Mouse (Mus musculus): Measurements from ENCODE around the gene E2f1. TPM values are rescaled to one million over a fixed set of nuclear protein-coding genes. Genes with fewer than 3 reads are reported as not detected.

Gene E2f1
- total RNA-seq, 2 experiments from 2014 or later: 16.6 TPM

Other genes starting within 250 kb of the E2f1 start
- 10 to 100 TPM; 11.6 to 12.1 TPM for gene Cdk5rap1, start 196.9 kb downstream of the E2f1 start, total RNA-seq (2021)
- 100 to 1,000 TPM in 1 of 2 experiments, 10 to 100 TPM in 1; 96.6 to 121 TPM for gene Snta1, start 161.8 kb downstream of the E2f1 start, total RNA-seq (2021)
- 10 to 100 TPM; 37.2 to 38.2 TPM for gene Cbfa2t2, start 133.4 kb downstream of the E2f1 start, total RNA-seq (2021)
- under 1 TPM; 0.44 to 0.80 TPM for gene 1700003F12Rik, start 22.8 kb downstream of the E2f1 start, total RNA-seq (2021)
- under 1 TPM; 0.25 to 0.29 TPM for gene Actl10, start 18.1 kb downstream of the E2f1 start, total RNA-seq (2021)
- gene Necab3, start 11.0 kb downstream of the E2f1 start, total RNA-seq (2021): 1 to 10 TPM; 1.8 to 2.1 TPM
- gene Pxmp4, start 33.8 kb upstream of the E2f1 start, total RNA-seq (2021): 10 to 100 TPM; 15.7 to 20.9 TPM
- gene Zfp341, start 43.4 kb upstream of the E2f1 start, total RNA-seq (2021): 1 to 10 TPM; 2.5 to 2.6 TPM
- under 1 TPM; 0.60 to 0.83 TPM for gene 4930519P11Rik, start 43.5 kb upstream of the E2f1 start, total RNA-seq (2021)
- 100 to 1,000 TPM; 116 to 126 TPM for gene Chmp4b, start 81.8 kb upstream of the E2f1 start, total RNA-seq (2021)
- not detected for gene Gm14214, start 200.1 kb upstream of the E2f1 start, total RNA-seq (2021)
- 100 to 1,000 TPM; 188 to 189 TPM for gene Raly, start 221.2 kb upstream of the E2f1 start, total RNA-seq (2021)
- not detected for gene a, start 221.5 kb upstream of the E2f1 start, total RNA-seq (2021)

Measured in gastrocnemius, postnatal 4 days (tissue).